Mouse (Mus musculus) hindbrain, embryonic 13.5 days (tissue): ENCODE data around the gene Dohh. TPM values are rescaled to one million over a fixed set of nuclear protein-coding genes. Genes with fewer than 3 reads are reported as not detected.

ENCODE experiments used
- ATAC-seq: fragments of 200-750 bp; cut with Nextera tagmentation; 2 replicates; pipeline ENCODE4 v1.8.0; 2017; ENCODE audit warnings: moderate TSS enrichment; ENCODE audit not compliant: low FRiP score
- H3K27ac ChIP-seq: fragments of 300-500 bp; sonication (generic); 2 replicates; pipeline ENCODE4 v1.5.1; 2015; ENCODE audit warnings: inconsistent platforms, mild to moderate bottlenecking, moderate library complexity
- H3K27me3 ChIP-seq: fragments of 300-500 bp; sonication (generic); 2 replicates; pipeline ENCODE4 v1.6.1; 2015; ENCODE audit warnings: mild to moderate bottlenecking, inconsistent platforms
- H3K36me3 ChIP-seq: fragments of 300-500 bp; sonication (generic); 2 replicates; pipeline ENCODE4 v1.6.1; 2015; ENCODE audit warnings: mild to moderate bottlenecking, inconsistent platforms
- H3K4me1 ChIP-seq: fragments of 300-500 bp; sonication (generic); replicated peaks from 2 replicates; pipeline ENCODE4 v1.6.1; 2015; ENCODE audit warnings: inconsistent platforms
- H3K4me2 ChIP-seq: fragments of 300-500 bp; sonication (generic); 2 replicates; pipeline ENCODE4 v1.6.1; 2015; ENCODE audit warnings: inconsistent platforms, mild to moderate bottlenecking, moderate library complexity
- H3K4me3 ChIP-seq: fragments of 300-500 bp; sonication (generic); 2 replicates; pipeline ENCODE4 v1.5.1; 2015; ENCODE audit warnings: mild to moderate bottlenecking, inconsistent platforms
- H3K9ac ChIP-seq: fragments of 300-500 bp; sonication (generic); 2 replicates; pipeline ENCODE4 v1.6.1; 2015; ENCODE audit warnings: mild to moderate bottlenecking, inconsistent platforms
- H3K9me3 ChIP-seq: fragments of 300-500 bp; sonication (generic); 2 replicates; pipeline ENCODE4 v1.6.1; 2016; ENCODE audit warnings: inconsistent platforms
- WGBS: fragments of 180-500 bp; shearing (Covaris S2); methylation state at CpG from one replicate; pipeline ENCODE4 v1.1.7; 2015; 5-methylcytosine and 5-hydroxymethylcytosine counted together
- microRNA-seq: library from miRNA; unstranded; fragments of <30 nt; microRNA quantifications from one replicate; pipeline ENCODE4, GENCODE M21; 2016
- polyA plus RNA-seq: library from polyadenylated mRNA; unstranded; fragments of >200 nt; fragmentation: Nextera tagmentation; extraction: Ambion mirVana; gene quantifications from 2 replicates; pipeline ENCODE4 v1.2.1, GENCODE M21; 2015

The Dohh gene
- polyA plus RNA-seq, 1 experiment from 2014 or later = 72.1 TPM

DNA sequence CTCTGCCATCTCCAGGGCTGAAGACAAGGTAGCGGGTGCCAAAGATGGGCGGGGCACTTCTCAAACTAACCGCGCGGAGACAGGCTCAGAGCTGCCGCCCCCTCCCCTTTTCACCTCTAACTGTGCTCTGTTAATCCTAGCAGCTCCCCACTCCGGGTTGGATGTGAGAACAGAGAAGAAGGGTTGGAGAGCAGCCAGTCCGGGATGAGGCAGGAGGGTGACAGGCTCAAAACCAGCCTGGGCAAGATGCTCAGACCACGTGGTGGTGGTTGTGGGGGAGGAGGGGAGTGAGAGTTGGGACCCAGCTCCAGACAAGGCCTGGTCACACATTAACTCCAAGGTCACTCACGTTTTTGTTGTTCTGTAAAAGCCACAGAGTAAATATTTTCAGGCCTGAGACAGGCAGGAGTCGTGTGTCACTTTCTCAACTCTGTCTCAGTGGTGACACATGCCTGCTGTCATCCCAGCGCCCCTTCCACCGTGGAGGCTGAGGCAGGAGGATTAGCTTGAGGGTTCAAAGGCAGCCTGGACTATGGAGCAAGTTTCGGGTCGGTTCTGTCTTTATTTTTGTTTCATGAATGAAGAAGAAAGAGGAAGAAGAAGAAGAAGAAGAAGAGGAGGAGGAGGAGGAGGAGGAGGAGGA is 47.4 kb downstream of the Dohh start:
- no peaks in the 10 kb centered on the region for H3K36me3 ChIP-seq
- peak overlapping the region; percentile 73 for H3K4me3 ChIP-seq
- peaks cover 37% of the 10 kb centered on the region for H3K27me3 ChIP-seq
- H3K4me1 ChIP-seq = peaks cover 57% of the 10 kb centered on the region
- H3K9me3 ChIP-seq = no peaks in the 10 kb centered on the region
- H3K27ac ChIP-seq = peak overlapping the region; percentile 96
- H3K4me2 ChIP-seq = peak overlapping the region; percentile 83
- ATAC-seq = no peak
- peak overlapping the region; percentile 90 for H3K9ac ChIP-seq
- WGBS = 15% methylated on average over 15 of the region's 15 CpGs

DNA sequence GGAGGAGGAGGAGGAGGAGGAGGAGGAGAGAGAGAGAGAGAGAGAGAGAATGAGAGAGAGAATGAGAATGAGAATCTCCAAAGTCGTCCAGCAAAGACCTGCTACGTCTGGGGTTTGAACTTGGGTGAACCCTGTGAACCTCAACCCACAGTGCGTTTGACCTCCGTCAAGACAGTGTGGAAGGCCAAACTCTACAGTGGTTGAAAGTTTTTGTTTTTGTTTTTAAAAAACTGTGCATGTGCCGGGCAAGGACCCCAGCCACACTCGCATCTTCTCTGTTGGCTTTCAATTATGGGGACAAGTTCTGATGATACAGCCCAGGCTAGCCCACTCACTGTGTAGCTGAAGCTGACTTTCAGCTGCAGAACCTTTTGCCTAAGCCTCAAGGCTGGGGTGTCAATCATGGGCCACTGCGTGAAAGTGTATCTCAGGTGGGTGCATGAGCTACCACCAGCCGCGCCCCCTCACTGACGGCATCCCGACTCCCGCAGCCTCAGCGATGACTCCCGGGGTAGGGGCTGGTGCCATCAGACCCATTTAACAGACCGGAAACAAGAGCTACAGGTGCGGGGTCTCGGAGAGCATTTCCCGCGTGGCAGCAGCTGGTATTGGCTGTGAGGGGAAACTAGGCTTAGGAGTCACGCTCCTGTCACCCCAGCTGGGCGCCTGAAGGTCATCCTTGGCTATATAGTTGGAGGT is 48.1 kb downstream of the Dohh start:
- peak; percentile 8 for ATAC-seq
- no peak overlapping the region for H3K9ac ChIP-seq

DNA sequence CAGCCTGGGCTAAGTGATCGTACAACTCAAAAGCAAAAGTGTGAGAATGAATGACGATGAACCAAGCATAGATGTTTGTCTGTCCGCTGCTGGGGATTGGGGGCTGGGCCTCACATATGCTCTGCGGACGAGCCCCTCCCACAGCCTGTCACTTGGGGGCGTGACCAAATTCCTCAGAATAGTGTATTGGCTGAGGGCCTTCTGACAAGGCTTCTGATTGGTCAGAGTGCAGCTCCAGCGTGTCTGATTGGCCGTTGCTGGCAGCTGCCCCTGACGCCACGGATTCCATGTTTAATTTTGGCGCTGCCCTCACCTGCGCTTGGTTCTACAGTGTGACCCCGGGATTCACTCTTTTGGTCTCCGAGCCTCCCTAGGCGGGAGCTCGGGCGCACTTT is 48.6 kb downstream of the Dohh start:
- peaks cover 49% of the 10 kb centered on the region for H3K4me1 ChIP-seq
- WGBS = 4% methylated on average over 17 of the region's 17 CpGs
- H3K4me2 ChIP-seq = peak overlapping the region; percentile 55
- H3K9ac ChIP-seq = peak overlapping the region; percentile 55; the same call in 1 of the 2 replicates
- peak overlapping the region; percentile 35; the same call in 1 of the 2 replicates for H3K27ac ChIP-seq
- H3K4me3 ChIP-seq = peak overlapping the region; percentile 30
- H3K36me3 ChIP-seq = no peaks in the 10 kb centered on the region
- peaks cover 29% of the 10 kb centered on the region for H3K27me3 ChIP-seq
- H3K9me3 ChIP-seq = no peaks in the 10 kb centered on the region
- ATAC-seq = peak; percentile 84

More for the DNA sequence above, 48.1 kb downstream of the Dohh start:
- Histone ChIP-seq H3K4me2 (peak overlapping the region; percentile 55), H3K9me3 (no peaks in the 10 kb centered on the region), H3K4me3 (peak overlapping the region; percentile 16; the same call in 1 of the 2 replicates), H3K36me3 (no peaks in the 10 kb centered on the region), H3K27ac (no peak overlapping the region), H3K27me3 (peaks cover 35% of the 10 kb centered on the region), H3K4me1 (peaks cover 50% of the 10 kb centered on the region)
- WGBS = 66% methylated on average over 21 of the region's 21 CpGs

DNA sequence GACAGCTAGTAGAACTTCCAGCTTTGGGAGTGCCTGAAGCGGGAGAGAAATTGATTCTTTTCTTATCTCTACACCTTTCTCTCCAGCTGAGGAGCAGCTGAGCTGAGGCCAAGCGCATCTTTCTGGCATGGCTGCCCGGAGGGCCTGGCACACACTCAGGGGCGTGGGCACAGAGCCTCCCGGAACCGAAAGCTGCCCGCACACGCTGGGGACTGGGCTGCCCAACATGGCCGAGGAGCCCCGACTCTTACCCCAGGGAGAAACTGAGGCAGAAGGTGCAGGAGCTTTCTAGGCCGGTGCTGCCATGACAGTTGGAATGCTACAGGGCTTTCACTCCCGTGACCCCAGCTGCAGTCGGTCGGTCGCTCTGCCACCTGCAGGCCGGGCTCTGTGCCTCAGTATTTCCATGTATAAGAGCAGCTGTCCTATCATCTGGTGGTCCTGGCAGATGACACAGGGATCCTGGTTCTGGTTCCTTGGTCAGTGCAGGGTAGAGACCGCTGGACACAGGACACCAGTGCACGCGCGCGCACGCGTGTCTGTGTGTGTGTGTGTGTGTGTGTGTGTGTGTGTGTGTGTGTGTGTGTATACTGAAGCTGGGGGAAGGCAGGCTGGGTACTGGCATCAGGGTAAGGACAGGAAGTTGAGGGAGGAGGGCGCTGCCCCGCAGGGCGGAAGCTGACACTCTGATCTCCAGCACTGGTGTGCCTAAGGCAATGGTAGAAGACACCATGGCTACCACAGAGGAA is 49.5 kb downstream of the Dohh start:
- no peak overlapping the region for H3K4me2 ChIP-seq
- H3K9me3 ChIP-seq = no peaks in the 10 kb centered on the region
- H3K27me3 ChIP-seq = peaks cover 21% of the 10 kb centered on the region
- H3K4me3 ChIP-seq = peak overlapping the region; percentile 30; the same call in 1 of the 2 replicates
- 73% methylated on average over 26 of the region's 26 CpGs for WGBS
- peaks cover 49% of the 10 kb centered on the region for H3K4me1 ChIP-seq
- H3K27ac ChIP-seq = peak overlapping the region; percentile 35; the same call in 1 of the 2 replicates
- H3K36me3 ChIP-seq = no peaks in the 10 kb centered on the region
- no peak for ATAC-seq
- H3K9ac ChIP-seq = no peak overlapping the region

DNA sequence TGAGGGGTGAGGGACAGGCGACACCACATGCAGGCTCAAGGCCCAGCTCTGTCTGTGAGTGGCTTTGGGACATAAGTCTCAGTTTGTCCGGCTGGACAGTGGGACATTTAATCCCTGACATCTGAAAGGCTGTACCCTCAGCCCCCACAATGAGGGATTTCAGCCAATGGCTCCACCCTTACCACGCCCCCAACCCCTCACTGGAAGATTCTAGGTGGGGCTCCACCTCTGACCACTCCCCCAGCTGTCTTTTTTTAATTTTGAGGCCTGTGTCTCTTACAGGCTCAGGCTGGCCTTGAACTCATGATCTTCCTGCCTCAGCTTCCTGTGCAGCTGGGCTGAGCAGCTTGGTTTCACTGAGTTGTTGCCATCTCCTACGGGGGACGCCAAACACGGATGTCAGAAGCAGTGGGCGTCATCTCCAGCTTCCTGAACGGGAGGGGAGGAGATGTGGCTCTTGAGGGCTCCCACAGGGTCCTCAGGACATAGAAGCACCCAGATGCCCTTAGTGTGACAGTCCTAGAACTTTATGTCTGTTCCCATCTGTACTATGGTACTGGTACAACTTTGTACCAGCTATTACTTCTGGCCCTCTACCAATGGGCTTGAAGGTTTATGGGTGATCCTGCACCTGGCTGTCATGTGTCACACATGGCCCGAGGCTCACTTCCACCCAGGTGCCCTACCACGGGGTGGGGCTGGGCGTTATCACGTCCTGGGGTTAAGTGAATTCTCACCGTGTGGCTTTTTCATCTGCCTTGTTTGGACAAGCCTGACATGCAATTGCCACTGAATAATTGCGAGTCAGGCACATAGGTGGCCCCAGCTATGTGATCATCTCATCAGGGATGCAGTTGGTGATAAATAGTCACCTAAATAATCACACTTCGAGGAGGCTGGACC is 50.4 kb downstream of the Dohh start:
- Histone ChIP-seq H3K27me3 (peaks cover 19% of the 10 kb centered on the region), H3K4me3 (no peak overlapping the region), H3K36me3 (no peaks in the 10 kb centered on the region), H3K27ac (peak overlapping the region; percentile 48; the same call in 1 of the 2 replicates), H3K9me3 (no peaks in the 10 kb centered on the region), H3K9ac (peak overlapping the region; percentile 46), H3K4me2 (no peak overlapping the region), H3K4me1 (peaks cover 40% of the 10 kb centered on the region)
- no peak for ATAC-seq
- WGBS = 70% methylated on average over 15 of the region's 15 CpGs

DNA sequence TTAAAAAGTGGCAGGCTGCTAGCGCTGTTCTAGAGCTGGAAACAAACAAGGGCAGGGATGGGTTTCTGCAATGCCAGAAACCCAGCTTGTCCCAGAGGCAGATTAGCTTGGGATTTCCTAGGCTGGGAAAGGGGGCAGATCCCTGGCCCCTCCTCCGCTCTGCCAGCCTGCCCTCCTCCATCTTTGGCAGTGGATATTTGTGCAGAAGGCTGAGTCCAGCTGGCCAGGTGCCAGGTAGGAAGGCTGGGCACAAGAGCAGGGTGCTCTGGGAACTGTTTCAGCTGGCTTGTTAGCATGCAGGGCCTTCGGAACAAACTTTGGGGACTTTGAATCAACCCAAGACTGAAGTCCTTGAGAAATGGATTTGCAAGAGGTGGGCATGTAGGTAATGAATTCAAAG is 51.2 kb downstream of the Dohh start:
- H3K36me3 ChIP-seq = no peaks in the 10 kb centered on the region
- WGBS = 71% methylated on average over 3 of the region's 3 CpGs
- H3K27me3 ChIP-seq = peaks cover 21% of the 10 kb centered on the region
- no peak for ATAC-seq
- H3K4me1 ChIP-seq = peaks cover 37% of the 10 kb centered on the region
- H3K9me3 ChIP-seq = no peaks in the 10 kb centered on the region
- H3K9ac ChIP-seq = peak overlapping the region; percentile 46; the same call in 1 of the 2 replicates
- H3K4me3 ChIP-seq = no peak overlapping the region
- no peak overlapping the region for H3K4me2 ChIP-seq
- peak overlapping the region; percentile 48; the same call in 1 of the 2 replicates for H3K27ac ChIP-seq

Small RNA genes within 50 kb of the gene (microRNA-seq; reads per million reads assigned to microRNA genes)
- gene Mir1191b (0.70 reads per million), gene Mir6913 (not detected)

Other genes starting within 250 kb of the Dohh start
- 13.2 and 13.5 TPM in 2 replicates for gene Zbtb7a, start 249.2 kb upstream of the Dohh start, polyA plus RNA-seq
- 58.4 and 62.3 TPM in 2 replicates for gene Pias4, start 216.5 kb upstream of the Dohh start, polyA plus RNA-seq
- 561 and 576 TPM in 2 replicates for gene Eef2, start 207.8 kb upstream of the Dohh start, polyA plus RNA-seq
- 59.1 and 61.7 TPM in 2 replicates for gene Dapk3, start 201.4 kb upstream of the Dohh start, polyA plus RNA-seq
- gene 4930442H23Rik, start 200.6 kb upstream of the Dohh start, polyA plus RNA-seq = 0.13 and 0.26 TPM in 2 replicates
- 0.09 and 0.10 TPM in 2 replicates for gene Nmrk2, start 182.4 kb upstream of the Dohh start, polyA plus RNA-seq
- gene Atcay, start 153.6 kb upstream of the Dohh start, polyA plus RNA-seq = 68.1 TPM in 2 replicates
- 19.7 and 21.6 TPM in 2 replicates for gene Zfr2, start 151.3 kb upstream of the Dohh start, polyA plus RNA-seq
- 16.4 and 16.9 TPM in 2 replicates for gene Matk, start 131.5 kb upstream of the Dohh start, polyA plus RNA-seq
- gene Mrpl54, start 117.5 kb upstream of the Dohh start, polyA plus RNA-seq = 134 and 144 TPM in 2 replicates
- gene Apba3, start 117.5 kb upstream of the Dohh start, polyA plus RNA-seq = 29.7 and 30.6 TPM in 2 replicates
- 4.5 and 5.2 TPM in 2 replicates for gene Tjp3, start 92.8 kb upstream of the Dohh start, polyA plus RNA-seq
- 97.2 and 102 TPM in 2 replicates for gene Pip5k1c, start 91.5 kb upstream of the Dohh start, polyA plus RNA-seq
- 33.5 and 34.7 TPM in 2 replicates for gene Cactin, start 63.3 kb upstream of the Dohh start, polyA plus RNA-seq
- gene Tbxa2r, start 55.7 kb upstream of the Dohh start, polyA plus RNA-seq = 4.6 and 5.6 TPM in 2 replicates
- gene Gipc3, start 41.2 kb upstream of the Dohh start, polyA plus RNA-seq = not detected in 2 replicates
- 47.3 and 50.4 TPM in 2 replicates for gene Hmg20b, start 33.9 kb upstream of the Dohh start, polyA plus RNA-seq
- gene Mfsd12, start 26.9 kb upstream of the Dohh start, polyA plus RNA-seq = 11.9 and 12.4 TPM in 2 replicates
- gene 4930404N11Rik, start 18.6 kb upstream of the Dohh start, polyA plus RNA-seq = 1.0 and 1.1 TPM in 2 replicates
- 121 and 126 TPM in 2 replicates for gene Fzr1, start 5.9 kb upstream of the Dohh start, polyA plus RNA-seq
- gene Gm48551, start within 50 bp of the Dohh start, polyA plus RNA-seq = 6.5 and 8.1 TPM in 2 replicates
- 2.0 and 2.3 TPM in 2 replicates for gene Gm48552, start 4.6 kb downstream of the Dohh start, polyA plus RNA-seq
- gene Smim24, start 8.6 kb downstream of the Dohh start, polyA plus RNA-seq = 1.8 TPM in 2 replicates
- gene Nfic, start 71.2 kb downstream of the Dohh start, polyA plus RNA-seq = 21.3 and 22.4 TPM in 2 replicates
- gene Celf5, start 98.3 kb downstream of the Dohh start, polyA plus RNA-seq = 61.3 and 69.0 TPM in 2 replicates
- 56.0 and 62.1 TPM in 2 replicates for gene Ncln, start 112.0 kb downstream of the Dohh start, polyA plus RNA-seq
- gene S1pr4, start 115.7 kb downstream of the Dohh start, polyA plus RNA-seq = 0.93 and 0.95 TPM in 2 replicates
- gene Gna15, start 139.8 kb downstream of the Dohh start, polyA plus RNA-seq = 1.2 and 1.7 TPM in 2 replicates
- 79.8 and 82.4 TPM in 2 replicates for gene Gna11, start 160.8 kb downstream of the Dohh start, polyA plus RNA-seq
- 545 and 558 TPM in 2 replicates for gene Aes, start 175.1 kb downstream of the Dohh start, polyA plus RNA-seq
- 27.7 and 28.9 TPM in 2 replicates for gene Tle2, start 190.1 kb downstream of the Dohh start, polyA plus RNA-seq
- gene Tle6, start 216.6 kb downstream of the Dohh start, polyA plus RNA-seq = 3.0 and 4.2 TPM in 2 replicates
- 1.8 and 2.7 TPM in 2 replicates for gene BC025920, start 221.8 kb downstream of the Dohh start, polyA plus RNA-seq
- 57.7 and 63.8 TPM in 2 replicates for gene Sirt6, start 243.4 kb downstream of the Dohh start, polyA plus RNA-seq
- gene Ankrd24, start 244.1 kb downstream of the Dohh start, polyA plus RNA-seq = 11.7 and 13.5 TPM in 2 replicates